Mouse (Mus musculus): ENCODE results near the gene Tcf20.

Gene Tcf20

GRCm38 (mm10) chr15:82960786-82961561 is 26.7 kb downstream of the Tcf20 start:
- CTCF ChIA-PET: no interaction called here

GRCm38 (mm10) chr15:82959151-82959550 is 28.5 kb downstream of the Tcf20 start:
- CTCF ChIA-PET: interaction anchor here (0.6 kb wide), 1 partner anchor 261 kb away, joined by 3 read pairs; no protein-coding TSS in a partner anchor

GRCm38 (mm10) chr15:82958253-82958701 is 29.4 kb downstream of the Tcf20 start:
- CTCF ChIA-PET: no interaction called here

- CTCF ChIA-PET: no interaction called here
These were observed 31.0 kb downstream of the Tcf20 start for GRCm38 (mm10) chr15:82956721-82957120.

- CTCF ChIA-PET: no interaction called here
These were observed 31.4 kb downstream of the Tcf20 start for GRCm38 (mm10) chr15:82956310-82956709.

- CTCF ChIA-PET: no interaction called here
These were observed 32.4 kb downstream of the Tcf20 start for GRCm38 (mm10) chr15:82955286-82955685.

GRCm38 (mm10) chr15:82954034-82954433 is 33.6 kb downstream of the Tcf20 start:
- CTCF ChIA-PET: no interaction called here

GRCm38 (mm10) chr15:82953096-82953495 is 34.6 kb downstream of the Tcf20 start:
- CTCF ChIA-PET: no interaction called here

GRCm38 (mm10) chr15:82952292-82952705 is 35.4 kb downstream of the Tcf20 start:
- CTCF ChIA-PET: no interaction called here

GRCm38 (mm10) chr15:82950246-82950645 is 37.4 kb downstream of the Tcf20 start:
- CTCF ChIA-PET: interaction anchor here (0.5 kb wide), 1 partner anchor 144 kb away, joined by 3 read pairs; no protein-coding TSS in a partner anchor

- CTCF ChIA-PET: no interaction called here
These were observed 40.2 kb downstream of the Tcf20 start for GRCm38 (mm10) chr15:82947431-82947830.

GRCm38 (mm10) chr15:82944479-82945195 is 43.0 kb downstream of the Tcf20 start:
- CTCF ChIA-PET: no interaction called here

- CTCF ChIA-PET: no interaction called here
These were observed 45.9 kb downstream of the Tcf20 start for GRCm38 (mm10) chr15:82941733-82942132.

- CTCF ChIA-PET: no interaction called here
These were observed 47.0 kb downstream of the Tcf20 start for GRCm38 (mm10) chr15:82940494-82941214.

GRCm38 (mm10) chr15:82938155-82938569 is 49.5 kb downstream of the Tcf20 start:
- CTCF ChIA-PET: no interaction called here

GRCm38 (mm10) chr15:82937428-82937992 is 50.2 kb downstream of the Tcf20 start:
- CTCF ChIA-PET: no interaction called here

- CTCF ChIA-PET: no interaction called here
These were observed 52.7 kb downstream of the Tcf20 start for GRCm38 (mm10) chr15:82934971-82935370.

- CTCF ChIA-PET: no interaction called here
These were observed 54.6 kb downstream of the Tcf20 start for GRCm38 (mm10) chr15:82932936-82933650.

GRCm38 (mm10) chr15:82931436-82931835 is 56.2 kb downstream of the Tcf20 start:
- CTCF ChIA-PET: no interaction called here

GRCm38 (mm10) chr15:82929595-82929994 is 58.1 kb downstream of the Tcf20 start:
- CTCF ChIA-PET: no interaction called here

- CTCF ChIA-PET: interaction anchor here (0.7 kb wide), 1 partner anchor 268 kb away, joined by 7 read pairs; no protein-coding TSS in a partner anchor
These were observed 58.8 kb downstream of the Tcf20 start for GRCm38 (mm10) chr15:82928844-82929243.
